Mouse (Mus musculus): ENCODE data around the gene Tcf19.

Gene Tcf19

GRCm38 (mm10) chr17:35516652-35517500 lies at the start of gene Tcf19, which contains the start of gene Cchcr1:
Tcf19 (minus strand) TSS chr17:35516824.
Cchcr1 (plus strand) TSS chr17:35517100.
- DNase-seq (ENCODE audit: low read depth, low spot score) = peak; percentile 99

GRCm38 (mm10) chr17:35558216-35558615 lies 41.6 kb upstream of the Tcf19 start:
- no peak for DNase-seq (ENCODE audit: low read depth, low spot score)

- no peak for DNase-seq (ENCODE audit: low read depth, low spot score)
These were observed 40.7 kb upstream of the Tcf19 start for GRCm38 (mm10) chr17:35557351-35557750.

- peak; percentile 85 for DNase-seq (ENCODE audit: low read depth, low spot score)
These were observed 40.2 kb upstream of the Tcf19 start for GRCm38 (mm10) chr17:35556812-35557211.

GRCm38 (mm10) chr17:35556186-35556765 lies 39.7 kb upstream of the Tcf19 start:
- DNase-seq (ENCODE audit: low read depth, low spot score) = no peak

GRCm38 (mm10) chr17:35554761-35555397 lies 38.3 kb upstream of the Tcf19 start:
- peak; percentile 60 for DNase-seq (ENCODE audit: low read depth, low spot score)

- no peak for DNase-seq (ENCODE audit: low read depth, low spot score)
These were observed 37.7 kb upstream of the Tcf19 start for GRCm38 (mm10) chr17:35554321-35554720.

GRCm38 (mm10) chr17:35551881-35552414 lies 35.3 kb upstream of the Tcf19 start, which contains the start of gene Cdsn:
Cdsn (plus strand) TSS chr17:35552128.
- DNase-seq (ENCODE audit: low read depth, low spot score) = no peak

- no peak for DNase-seq (ENCODE audit: low read depth, low spot score)
These were observed 34.2 kb upstream of the Tcf19 start for GRCm38 (mm10) chr17:35550871-35551270.

GRCm38 (mm10) chr17:35550143-35550494 lies 33.5 kb upstream of the Tcf19 start:
- no peak for DNase-seq (ENCODE audit: low read depth, low spot score)

GRCm38 (mm10) chr17:35549437-35550142 lies 33.0 kb upstream of the Tcf19 start:
- DNase-seq (ENCODE audit: low read depth, low spot score) = no peak

GRCm38 (mm10) chr17:35548636-35549035 lies 32.0 kb upstream of the Tcf19 start:
- peak; percentile 67 for DNase-seq (ENCODE audit: low read depth, low spot score)

- peak; percentile 95 for DNase-seq (ENCODE audit: low read depth, low spot score)
These were observed 30.8 kb upstream of the Tcf19 start for GRCm38 (mm10) chr17:35547465-35547864.

- peak; percentile 86 for DNase-seq (ENCODE audit: low read depth, low spot score)
These were observed 28.1 kb upstream of the Tcf19 start for GRCm38 (mm10) chr17:35544680-35545079.

- DNase-seq (ENCODE audit: low read depth, low spot score) = peak; percentile 38
These were observed 27.4 kb upstream of the Tcf19 start for GRCm38 (mm10) chr17:35544001-35544400.

GRCm38 (mm10) chr17:35543412-35543861 lies 26.8 kb upstream of the Tcf19 start:
- peak; percentile 64 for DNase-seq (ENCODE audit: low read depth, low spot score)

GRCm38 (mm10) chr17:35542761-35543411 lies 26.3 kb upstream of the Tcf19 start:
- peak; percentile 86 for DNase-seq (ENCODE audit: low read depth, low spot score)

GRCm38 (mm10) chr17:35539540-35539939 lies 22.9 kb upstream of the Tcf19 start:
- peak; percentile 81 for DNase-seq (ENCODE audit: low read depth, low spot score)

- no peak for DNase-seq (ENCODE audit: low read depth, low spot score)
These were observed 21.9 kb upstream of the Tcf19 start for GRCm38 (mm10) chr17:35538476-35538875.

- no peak for DNase-seq (ENCODE audit: low read depth, low spot score)
These were observed 20.8 kb upstream of the Tcf19 start for GRCm38 (mm10) chr17:35537421-35537820.

- peak; percentile 87 for DNase-seq (ENCODE audit: low read depth, low spot score)
These were observed 17.7 kb upstream of the Tcf19 start for GRCm38 (mm10) chr17:35534343-35534742.

Data from ZHBTc4 (cell line).